Mouse (Mus musculus): ENCODE results near the gene G530012D18Rik.
"Not testable (repeated sequence)": the region's sequence is repeated elsewhere in the genome, so short reads cannot be mapped to it uniquely, and the experiment has no call there.

DNA sequence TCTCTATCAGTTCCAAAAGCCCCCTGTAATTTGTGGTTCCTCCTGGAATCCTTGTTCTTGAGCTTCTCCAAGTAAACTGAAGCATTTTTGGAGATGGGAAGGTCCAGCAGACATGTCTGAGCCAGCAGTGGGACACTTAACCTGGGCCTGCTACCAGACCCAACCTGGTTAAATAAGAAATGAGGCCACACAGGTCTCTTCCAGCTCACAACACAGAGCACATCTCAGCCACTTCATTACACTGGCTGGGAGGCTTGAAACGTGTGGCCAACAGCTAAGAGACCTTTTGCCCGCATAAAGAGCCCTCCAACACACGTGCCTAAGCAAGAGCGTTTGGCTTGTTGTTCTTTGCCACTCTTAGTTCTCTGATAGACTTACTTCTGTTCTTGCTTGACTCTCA, 1.9 kb upstream of the G530012D18Rik start:
- TF ChIP-seq POLR2A (IDR thresholded peaks at IDR 0.05; ENCODE audit: borderline replicate concordance, extremely low read depth, low read depth, low read length); CTCF (IDR thresholded peaks at IDR 0.05; ENCODE audit: insufficient read depth, low read length): not testable (repeated sequence)
